Mouse (Mus musculus) lung, adult 2 months (tissue): ENCODE data around the gene Tpp1. TPM values are rescaled to one million over a fixed set of nuclear protein-coding genes. Genes with fewer than 3 reads are reported as not detected.
"Not testable (repeated sequence)": the region's sequence is repeated elsewhere in the genome, so short reads cannot be mapped to it uniquely, and the experiment has no call there.

ENCODE experiments used
- DNase-seq: peaks from one replicate; pipeline ENCODE4 v3.0.0; 2022
- H3K4me1 ChIP-seq: fragments of 200-500 bp; 2 replicates; pipeline ENCODE4 v1.6.1; 2011; ENCODE audit warnings: low read length; ENCODE audit not compliant: control insufficient read depth, insufficient read depth
- H3K4me3 ChIP-seq: fragments of 200-500 bp; replicated peaks from 2 replicates; pipeline ENCODE3; 2011; ENCODE audit warnings: low read depth, mild to moderate bottlenecking, control low read depth, low read length; ENCODE audit errors: extremely low read depth
- CTCF ChIP-seq: fragments of 200-500 bp; IDR thresholded peaks from 2 replicates; pipeline ENCODE4 v1.5.1; 2011; ENCODE audit warnings: mild to moderate bottlenecking, low read length, control low read depth; ENCODE audit not compliant: insufficient read depth
- POLR2A ChIP-seq: fragments of 200-500 bp; IDR thresholded peaks from 2 replicates; pipeline ENCODE4 v1.6.1; 2011; ENCODE audit warnings: low read depth, mild to moderate bottlenecking, control low read depth, low read length, borderline replicate concordance; ENCODE audit errors: extremely low read depth
- WGBS: fragments of 180-500 bp; shearing (Covaris S2); methylation state at CpG from one replicate; pipeline ENCODE4 v1.1.7; 2018; 5-methylcytosine and 5-hydroxymethylcytosine counted together
- polyA plus RNA-seq: library from polyadenylated mRNA; depleted of rRNA; stranded (reverse); fragments of >200 nt; gene quantifications from 2 replicates; pipeline ENCODE4 v1.2.3, GENCODE M21; 2012

The Tpp1 gene
- polyA plus RNA-seq, 1 experiment, result 187 TPM

GRCm38 (mm10) chr7:105740089-105740795 is 11.8 kb downstream of the Tpp1 start:
- Histone ChIP-seq H3K4me1 (peaks cover 18% of the 10 kb centered on the region), H3K4me3 (no peak overlapping the region)
- DNase-seq, result no peak
- 88% methylated on average over 13 of the region's 13 CpGs for WGBS
- TF ChIP-seq POLR2A, result no peak
- TF ChIP-seq CTCF, result no peak

DNA sequence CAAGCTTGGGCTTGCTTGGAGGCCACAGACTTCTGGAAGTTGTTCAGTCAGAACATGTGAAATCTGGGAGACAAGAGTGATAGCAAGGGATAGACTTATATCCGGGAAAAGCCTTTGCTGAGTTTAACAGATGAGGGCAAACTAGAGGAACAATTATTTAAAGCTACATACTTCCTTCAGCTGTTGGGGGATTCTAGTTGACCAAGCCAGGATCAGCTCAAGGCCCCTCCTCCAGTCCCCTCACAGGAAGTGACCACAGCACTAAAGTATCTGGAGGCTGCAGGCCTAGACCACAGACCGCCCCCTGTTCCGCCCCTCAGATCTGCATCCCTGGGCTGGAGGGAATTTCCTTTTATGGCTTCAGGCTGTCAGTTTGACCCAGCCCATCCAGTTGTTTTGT is 13.1 kb downstream of the Tpp1 start:
- 13% methylated on average over 3 of the region's 3 CpGs for WGBS
- DNase-seq, result peak; percentile 41
- Histone ChIP-seq H3K4me1 (peaks cover 18% of the 10 kb centered on the region), H3K4me3 (peak overlapping the region; percentile 41)
- TF ChIP-seq CTCF (no peak), POLR2A (peak; percentile 58; the same call in 1 of the 2 replicates)

DNA sequence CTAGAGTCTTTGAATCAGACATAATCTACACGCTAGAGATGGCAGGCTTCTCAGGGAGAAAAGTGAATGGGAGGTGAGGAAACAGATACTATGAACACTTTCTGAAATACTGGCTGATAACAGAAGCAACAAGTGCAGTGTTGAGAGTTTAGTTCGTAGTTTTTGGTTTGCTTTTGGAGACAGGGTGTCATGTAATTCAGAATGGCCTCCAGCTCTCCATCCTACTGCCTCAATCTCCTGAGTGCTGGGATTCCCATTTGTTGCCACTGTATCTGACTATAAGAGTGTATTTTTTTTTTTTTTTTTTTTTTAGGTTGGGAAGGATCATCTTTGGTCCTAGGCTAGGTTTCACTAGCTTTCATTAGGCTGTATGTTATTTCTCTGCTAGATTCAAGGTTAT is 13.7 kb downstream of the Tpp1 start:
- no peak for DNase-seq
- no peak for TF ChIP-seq POLR2A
- TF ChIP-seq CTCF, result no peak
- Histone ChIP-seq H3K4me3 (peak overlapping the region; percentile 19), H3K4me1 (peaks cover 14% of the 10 kb centered on the region)
- WGBS, result 25% methylated on average over 2 of the region's 2 CpGs

DNA sequence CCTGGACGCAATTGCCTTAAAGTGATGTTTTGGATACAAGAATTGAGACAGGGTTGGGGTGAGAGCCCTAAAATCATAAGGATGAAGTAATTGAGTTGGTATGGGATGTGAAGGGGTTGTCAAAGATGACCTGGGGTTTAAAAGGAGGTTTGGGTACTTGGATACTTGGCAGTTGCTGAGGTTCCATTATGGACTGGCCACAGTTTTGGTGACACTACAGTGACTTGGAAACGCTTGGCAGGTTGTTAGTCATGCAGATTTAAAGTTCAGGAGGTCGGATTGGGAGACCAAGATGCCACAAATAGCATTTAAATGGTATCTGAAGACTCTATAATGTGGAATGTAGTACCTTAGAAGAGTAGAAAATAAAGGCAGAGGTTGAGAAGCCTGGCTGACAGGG is 14.4 kb downstream of the Tpp1 start:
- WGBS, result 13% methylated on average over 3 of the region's 3 CpGs
- TF ChIP-seq POLR2A (no peak), CTCF (no peak)
- H3K4me1 ChIP-seq, result peaks cover 14% of the 10 kb centered on the region
- no peak for DNase-seq
- peak overlapping the region; percentile 100 for H3K4me3 ChIP-seq

DNA sequence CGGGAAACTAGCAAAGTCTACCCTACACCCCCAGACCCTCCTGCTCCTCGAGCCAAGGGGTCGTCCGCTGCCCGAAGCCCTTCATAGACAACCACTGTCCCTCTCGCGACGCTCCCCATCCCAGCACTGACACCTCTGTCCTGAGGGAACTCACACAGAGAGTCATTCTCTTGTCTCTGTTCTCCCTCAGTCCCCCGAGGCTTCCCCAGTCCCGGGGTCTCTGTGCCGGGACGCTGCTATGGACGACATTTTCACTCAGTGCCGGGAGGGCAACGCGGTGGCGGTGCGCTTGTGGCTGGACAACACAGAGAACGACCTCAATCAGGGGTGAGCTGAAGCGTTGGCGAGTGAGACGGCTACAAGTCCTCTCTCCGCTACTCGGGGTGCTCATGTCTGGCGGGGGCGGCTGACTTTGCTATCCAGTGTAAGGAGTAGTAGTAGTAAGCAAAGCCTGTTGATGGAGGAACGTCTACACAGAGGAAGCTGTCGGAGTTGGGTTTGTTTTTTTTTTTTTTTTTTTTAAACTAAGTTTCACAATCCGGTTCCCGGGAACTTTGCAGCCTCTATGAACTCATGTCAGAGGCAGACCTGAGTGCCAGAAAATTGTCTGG is 15.0 kb downstream of the Tpp1 start, which contains the start of gene Rrp8:
Rrp8 (minus strand) TSS at position 475 of the 611 bp plus-strand sequence.
- peak within 1 kb of the TSS; percentile 100 for H3K4me3 ChIP-seq
- DNase-seq, result peak; percentile 68
- no peak for TF ChIP-seq CTCF
- 0 out of 2 replicates have a peak, but pooled peaks have one; percentile 32 for TF ChIP-seq POLR2A
- H3K4me1 ChIP-seq, result peaks cover 14% of the 10 kb centered on the region
- under 1% methylated on average over 30 of the region's 30 CpGs for WGBS

GRCm38 (mm10) chr7:105736264-105736901 is 15.7 kb downstream of the Tpp1 start, which contains the start of gene Ilk:
Gene Ilk, plus strand, starts transcription at chr7:105736592.
- H3K4me3 ChIP-seq, result peak within 1 kb of the TSS; percentile 100
- TF ChIP-seq POLR2A, result peak; percentile 83; the same call in 1 of the 2 replicates
- no peak for TF ChIP-seq CTCF
- WGBS, result under 1% methylated on average over 61 of the region's 62 CpGs
- peaks cover 14% of the 10 kb centered on the region for H3K4me1 ChIP-seq
- DNase-seq, result peak; percentile 89

DNA sequence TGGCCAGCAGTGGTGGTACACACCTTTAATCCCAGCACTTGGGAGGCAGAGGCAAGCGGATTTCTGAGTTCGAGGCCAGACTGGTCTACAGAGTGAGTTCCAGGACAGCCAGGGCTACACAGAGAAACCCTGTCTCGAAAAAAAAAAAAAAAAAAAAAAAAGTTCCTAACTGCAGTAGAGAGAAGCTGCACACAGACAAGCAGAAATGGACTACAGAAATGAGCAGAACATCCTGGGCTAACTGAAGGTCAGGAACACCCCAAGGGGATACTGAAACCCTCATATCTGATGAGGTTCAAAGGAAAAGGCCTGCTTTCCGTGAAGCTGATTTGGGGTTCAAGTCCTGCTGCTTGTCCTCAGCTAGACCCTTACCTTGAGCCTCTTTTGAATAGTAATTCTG is 16.6 kb downstream of the Tpp1 start:
- not testable (repeated sequence) for DNase-seq, H3K4me3 ChIP-seq
- WGBS, result 38% methylated on average over 4 of the region's 4 CpGs
- peaks cover 14% of the 10 kb centered on the region for H3K4me1 ChIP-seq

GRCm38 (mm10) chr7:105734826-105735225 is 17.2 kb downstream of the Tpp1 start:
- no peak for DNase-seq
- TF ChIP-seq POLR2A (no peak), CTCF (no peak)
- WGBS, result 82% methylated on average over 8 of the region's 8 CpGs
- Histone ChIP-seq H3K4me1 (peaks cover 10% of the 10 kb centered on the region), H3K4me3 (no peak overlapping the region)

GRCm38 (mm10) chr7:105733836-105734235 is 18.2 kb downstream of the Tpp1 start:
- no peak for DNase-seq
- 95% methylated on average over 11 of the region's 11 CpGs for WGBS
- Histone ChIP-seq H3K4me3 (no peak overlapping the region), H3K4me1 (peaks cover 7% of the 10 kb centered on the region)
- TF ChIP-seq CTCF (no peak), POLR2A (no peak)
